Mouse (Mus musculus): ENCODE measurements around the gene Gm3012. TPM values are rescaled to one million over a fixed set of nuclear protein-coding genes. Genes with fewer than 3 reads are reported as not detected.

Gm3012 gene
- total RNA-seq (2023) = not detected

DNA sequence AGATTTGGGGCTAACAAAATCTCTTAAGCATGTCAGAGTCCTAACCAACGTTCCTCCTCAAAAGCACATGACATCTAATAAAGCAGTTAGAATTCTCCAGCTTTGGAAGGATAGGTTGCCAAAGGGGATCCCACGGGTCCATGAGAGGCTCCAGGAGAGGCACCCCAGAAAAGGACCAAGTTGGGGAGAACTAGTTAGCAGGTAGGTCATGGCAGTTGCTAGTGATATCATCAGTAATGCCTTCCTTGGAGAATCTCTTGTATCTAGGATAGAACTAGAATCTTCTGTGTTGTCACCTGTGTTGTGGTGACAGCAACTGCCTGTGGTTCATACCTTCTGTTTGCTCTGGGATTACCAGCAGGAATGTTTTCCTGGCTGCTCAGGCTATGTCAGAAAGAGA lies at the start of gene Gm3012:
Gene Gm3012 (plus strand): TSS at position 301 of the 400 bp plus-strand sequence.

GRCm38 (mm10) chr14:3651730-3652129 lies 17.4 kb downstream of the Gm3012 start, which contains the start of gene Gm3020:
Gene Gm3020, plus strand, starts transcription at chr14:3652030.

GRCm38 (mm10) chr14:3688483-3688882 lies 54.2 kb downstream of the Gm3012 start, which contains the start of gene Gm3043:
Gene Gm3043, plus strand, starts transcription at chr14:3688783.

Other genes starting within 250 kb of the Gm3012 start
- not detected for gene Gm10413, start 239.4 kb upstream of the Gm3012 start, total RNA-seq (2023)
- gene Gm10409, start 221.9 kb upstream of the Gm3012 start, total RNA-seq (2023) = not detected
- not detected for gene Gm3005, start 206.4 kb upstream of the Gm3012 start, total RNA-seq (2023)
- not detected for gene Gm10408, start 185.1 kb upstream of the Gm3012 start, total RNA-seq (2023)
- gene Gm3020, start 17.5 kb downstream of the Gm3012 start, total RNA-seq (2023) = not detected
- not detected for gene Gm3043, start 54.3 kb downstream of the Gm3012 start, total RNA-seq (2023)
- gene Gm3002, start 175.6 kb downstream of the Gm3012 start, total RNA-seq (2023) = not detected
- not detected for gene Gm3033, start 211.7 kb downstream of the Gm3012 start, total RNA-seq (2023)
- not detected for gene Gm2916, start 249.7 kb downstream of the Gm3012 start, total RNA-seq (2023)